Mouse (Mus musculus): ENCODE data around the gene Inhbc.
A peak's percentile ranks its signal among the peaks of the same experiment; 100 is the strongest.

The Inhbc gene

GRCm38 (mm10) chr10:127351719-127352118 is 18.5 kb downstream of the Inhbc start:
- no peak for DNase-seq (ENCODE audit: low spot score in 2 of 2)

DNA sequence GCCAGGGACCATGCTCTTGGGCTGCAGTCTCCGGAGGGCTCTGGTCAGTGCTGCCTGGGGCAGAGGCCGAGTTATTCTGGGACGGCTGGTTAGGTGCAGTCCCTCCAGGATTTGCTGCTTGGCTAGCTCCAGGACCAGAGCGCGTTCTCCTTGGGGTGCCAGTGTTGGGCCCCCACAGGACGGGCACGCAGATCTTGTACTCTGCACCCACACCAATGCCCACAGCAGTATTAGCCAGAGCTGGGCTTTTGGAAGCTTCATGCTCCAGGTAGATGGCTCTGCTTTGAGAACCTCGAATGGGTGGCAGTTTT is 19.0 kb downstream of the Inhbc start:
- DNase-seq (ENCODE audit: low spot score in 2 of 2), result no peak

DNA sequence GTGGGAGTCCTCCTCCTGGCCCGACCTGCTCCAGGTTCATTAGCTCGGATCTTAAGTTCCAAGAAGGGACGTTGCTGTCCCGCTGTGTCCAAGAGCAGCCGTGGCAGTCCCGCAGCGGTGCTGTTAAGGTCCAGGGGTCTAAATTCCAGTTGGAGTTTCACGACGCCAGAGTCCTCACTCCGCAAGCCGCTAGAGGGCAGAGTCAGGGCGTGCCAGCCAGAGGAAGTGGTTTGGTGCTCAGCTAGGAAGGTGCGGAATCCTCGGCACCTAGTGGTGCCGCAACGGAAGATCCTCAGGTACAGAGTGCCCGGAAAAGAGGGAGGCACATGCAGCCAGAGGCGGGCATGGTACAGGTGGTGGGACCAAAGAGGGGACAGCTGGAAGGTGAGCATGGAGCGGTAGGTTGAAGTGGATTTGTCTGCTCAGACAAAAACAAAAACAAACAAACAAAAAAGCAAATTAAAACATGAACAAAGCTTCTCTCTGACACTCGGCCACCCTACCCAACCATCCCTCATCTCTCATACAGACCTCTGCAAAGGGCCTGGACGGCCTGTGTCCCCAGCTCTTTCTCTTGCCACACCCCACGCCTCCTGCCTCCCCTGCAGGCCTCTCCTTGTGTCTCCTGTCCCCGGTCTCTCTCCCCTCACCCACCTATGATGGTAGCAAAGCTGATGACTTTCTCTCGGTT is 19.5 kb downstream of the Inhbc start:
- DNase-seq (ENCODE audit: low spot score in 2 of 2), result peak in 1 of 2 experiments; percentile 62

DNA sequence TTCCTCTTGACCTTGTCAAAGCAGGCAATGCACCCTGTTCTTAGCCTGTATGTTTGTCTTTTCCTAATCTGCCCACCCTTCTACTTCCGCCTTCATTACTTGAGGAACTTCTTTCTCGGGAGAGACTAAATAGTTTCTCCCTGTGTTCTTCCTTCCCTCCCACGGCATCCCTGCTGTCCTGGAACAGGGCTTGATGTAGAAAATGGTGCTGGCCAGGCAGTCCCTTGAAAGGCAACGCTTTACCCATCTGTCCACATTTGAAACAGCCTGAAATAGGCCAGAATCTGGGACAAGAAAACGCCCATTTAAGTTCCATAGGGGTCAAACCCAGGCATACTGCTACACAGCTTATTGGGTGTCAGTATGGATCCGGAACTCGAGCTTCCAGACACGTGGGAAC is 20.4 kb downstream of the Inhbc start:
- DNase-seq (ENCODE audit: low spot score in 2 of 2), result no peak

- no peak for DNase-seq (ENCODE audit: low spot score in 2 of 2)
Observed at GRCm38 (mm10) chr10:127348957-127349356, 21.3 kb downstream of the Inhbc start.

DNA sequence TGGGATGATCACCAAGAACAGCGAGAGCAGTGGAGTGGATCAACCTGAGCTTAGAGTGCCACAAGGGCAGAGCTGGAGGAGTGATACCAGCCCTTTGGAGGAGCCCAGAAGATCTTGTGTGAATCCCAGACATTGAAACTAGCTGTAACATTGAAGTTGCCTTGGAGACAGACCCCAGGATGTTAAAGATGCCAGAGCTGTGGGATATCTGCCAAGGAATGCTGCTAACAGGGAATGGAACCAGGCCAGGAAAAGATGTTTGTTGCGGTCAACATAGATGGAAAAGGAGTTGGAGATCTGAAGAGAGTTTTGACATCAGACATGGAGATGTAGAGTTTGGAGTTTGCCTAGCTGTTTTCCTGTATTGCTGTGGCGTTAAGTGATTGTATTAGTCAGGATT is 24.1 kb downstream of the Inhbc start:
- no peak for DNase-seq (ENCODE audit: low spot score in 2 of 2)

GRCm38 (mm10) chr10:127343029-127343428 is 27.2 kb downstream of the Inhbc start:
- DNase-seq (ENCODE audit: low spot score in 2 of 2), result no peak

GRCm38 (mm10) chr10:127341891-127342639 is 28.2 kb downstream of the Inhbc start, which contains the start of gene Gli1:
Gene Gli1 (minus strand): TSS chr10:127341974.
- DNase-seq (ENCODE audit: low spot score in 2 of 2), result peak; percentile 55 to 70

DNA sequence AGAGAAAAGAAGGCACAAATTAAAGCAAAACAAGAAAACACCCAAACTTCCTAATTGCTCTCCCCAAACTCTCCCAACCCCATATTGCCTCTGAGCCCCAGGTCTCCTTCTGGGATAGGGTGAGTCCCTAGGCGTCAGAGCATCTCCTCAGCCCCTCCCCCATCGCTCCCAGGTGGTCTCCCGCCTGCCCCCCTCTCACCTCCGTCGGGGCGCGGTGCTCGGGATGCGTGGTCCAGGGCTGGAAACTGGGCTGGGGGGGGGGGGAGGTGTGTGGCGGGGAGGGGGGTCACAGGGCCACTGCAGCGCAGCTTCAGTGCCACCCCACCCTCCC is 28.9 kb downstream of the Inhbc start:
- DNase-seq (ENCODE audit: low spot score in 2 of 2), result no peak

GRCm38 (mm10) chr10:127340577-127341359 is 29.5 kb downstream of the Inhbc start:
- DNase-seq (ENCODE audit: low spot score in 2 of 2), result no peak

DNA sequence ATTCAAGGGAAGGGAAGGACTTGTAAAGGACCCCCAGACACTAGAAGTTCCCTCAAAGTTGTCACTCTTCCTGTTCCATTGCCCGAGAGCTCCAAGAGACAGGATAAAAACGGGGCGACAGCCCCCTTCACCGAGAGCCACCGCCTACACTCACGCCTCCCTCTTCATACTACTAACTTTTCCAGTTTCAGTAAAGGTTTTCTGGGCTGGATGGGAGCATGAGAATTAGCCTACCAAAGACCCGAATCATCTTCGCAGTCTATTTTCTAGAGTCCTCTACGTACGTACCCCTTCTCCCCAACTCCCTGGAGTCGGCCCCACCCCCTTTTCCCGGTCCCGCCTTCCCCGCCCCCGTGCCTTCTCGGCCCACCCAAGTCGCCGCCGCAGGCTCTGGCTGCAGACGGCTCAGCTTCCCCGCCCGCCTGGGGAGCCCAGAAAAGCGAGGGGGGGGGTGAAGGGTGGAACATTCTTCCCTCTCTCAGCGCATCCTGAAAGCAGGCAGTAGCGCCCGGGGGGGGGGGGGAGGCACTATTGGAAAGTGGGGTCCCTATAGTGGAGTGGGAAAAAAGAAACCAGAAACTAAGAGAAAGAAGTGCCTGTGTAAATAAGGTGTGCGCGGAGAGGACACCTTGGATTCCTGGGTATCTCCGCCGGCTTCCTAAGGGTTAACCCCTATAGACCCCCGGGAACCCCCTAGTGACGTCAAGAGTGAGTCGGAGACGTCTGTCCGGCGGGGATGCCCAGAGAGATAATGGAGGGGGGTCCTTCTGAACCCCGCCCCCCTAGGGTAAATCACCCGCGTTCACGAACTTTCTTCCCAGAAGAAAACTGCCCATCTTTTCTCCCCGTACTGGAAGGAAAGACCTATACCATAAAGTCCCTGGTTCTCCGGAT is 30.3 kb downstream of the Inhbc start:
- DNase-seq (ENCODE audit: low spot score in 2 of 2), result no peak

- DNase-seq (ENCODE audit: low spot score in 2 of 2), result peak; percentile 66 to 87
Observed at GRCm38 (mm10) chr10:127338930-127339682, 31.1 kb downstream of the Inhbc start.

GRCm38 (mm10) chr10:127337536-127338099 is 32.6 kb downstream of the Inhbc start:
- no peak for DNase-seq (ENCODE audit: low spot score in 2 of 2)

GRCm38 (mm10) chr10:127336952-127337351 is 33.3 kb downstream of the Inhbc start:
- no peak for DNase-seq (ENCODE audit: low spot score in 2 of 2)

DNA sequence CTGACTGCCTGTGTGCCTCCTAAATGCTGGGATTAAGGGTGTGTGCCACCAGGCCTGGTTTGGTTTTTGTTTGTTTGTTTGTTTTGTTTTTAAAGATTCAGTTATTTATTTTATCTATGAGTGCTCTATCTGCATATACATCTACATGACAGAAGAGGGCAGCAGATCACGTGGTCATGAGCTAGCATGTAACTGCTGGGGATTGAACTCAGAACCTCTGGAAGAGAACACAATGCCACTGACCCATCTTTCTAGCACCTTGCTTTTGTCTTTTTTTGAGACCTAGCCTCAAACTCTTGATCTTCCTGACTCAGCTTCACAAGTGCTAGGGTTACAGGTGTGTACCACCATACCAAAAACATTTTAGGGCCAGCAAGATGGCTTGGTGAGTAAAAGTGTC is 35.0 kb downstream of the Inhbc start:
- no peak for DNase-seq (ENCODE audit: low spot score in 2 of 2)

DNA sequence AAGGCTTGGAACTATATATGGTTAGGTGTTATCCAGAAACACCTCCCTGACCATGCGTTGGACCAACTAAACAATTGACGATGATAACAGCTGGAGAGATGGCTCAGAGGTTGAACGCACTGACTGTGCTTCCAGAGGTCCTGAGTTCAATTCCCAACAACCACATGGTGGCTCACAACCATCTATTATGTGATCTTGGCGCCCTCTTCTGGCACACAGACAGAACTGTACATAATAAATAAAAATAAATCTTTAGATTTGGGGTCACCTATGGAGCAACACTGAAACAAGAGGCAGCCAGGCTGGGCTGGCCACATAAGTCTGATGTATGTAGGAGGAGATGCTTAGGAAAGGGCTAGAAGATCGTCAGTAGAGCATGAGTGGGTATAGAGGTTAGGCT is 37.1 kb downstream of the Inhbc start:
- no peak for DNase-seq (ENCODE audit: low spot score in 2 of 2)

GRCm38 (mm10) chr10:127332211-127332874 is 37.9 kb downstream of the Inhbc start:
- no peak for DNase-seq (ENCODE audit: low spot score in 2 of 2)

- no peak for DNase-seq (ENCODE audit: low spot score in 2 of 2)
Observed at GRCm38 (mm10) chr10:127330212-127330611, 40.0 kb downstream of the Inhbc start.

GRCm38 (mm10) chr10:127327461-127328145 is 42.6 kb downstream of the Inhbc start:
- no peak for DNase-seq (ENCODE audit: low spot score in 2 of 2)

GRCm38 (mm10) chr10:127326828-127327227 is 43.4 kb downstream of the Inhbc start:
- DNase-seq (ENCODE audit: low spot score in 2 of 2), result no peak

Measured in frontal cortex, postnatal 14 days (tissue).